Mouse (Mus musculus) E14TG2a.4 (cell line): ENCODE measurements around the gene Hsd11b1.

ENCODE experiments used
- H3K27me3 ChIP-seq: 2 replicates; pipeline ENCODE4 v1.6.1; 2014; ENCODE audit warnings: low read length, control low read depth; ENCODE audit not compliant: insufficient read depth
- H3K36me3 ChIP-seq: 2 replicates; pipeline ENCODE4 v1.6.1; 2014; ENCODE audit warnings: low read length, control low read depth; ENCODE audit not compliant: insufficient read depth
- H3K4me1 ChIP-seq: replicated peaks from 2 replicates; pipeline ENCODE4 v1.6.1; 2014; ENCODE audit warnings: low read depth, low read length, control low read depth
- H3K4me3 ChIP-seq: replicated peaks from 2 replicates; pipeline ENCODE4 v1.5.1; 2014; ENCODE audit warnings: mild to moderate bottlenecking, low read length
- H3K9me3 ChIP-seq: 2 replicates; pipeline ENCODE4 v1.6.1; 2014; ENCODE audit warnings: low read length, control low read depth
- CTCF ChIP-seq: conservative IDR thresholded peaks from 2 replicates; pipeline ENCODE4 v1.5.1; 2014; ENCODE audit warnings: low read length
- NANOG ChIP-seq: IDR thresholded peaks from 2 replicates; pipeline ENCODE4 v1.6.1; 2014; ENCODE audit warnings: borderline replicate concordance, low read length, mixed read lengths
- POU5F1 ChIP-seq: IDR thresholded peaks from 2 replicates; pipeline ENCODE4 v1.6.1; 2014; ENCODE audit warnings: low read length, borderline replicate concordance

The Hsd11b1 gene

DNA sequence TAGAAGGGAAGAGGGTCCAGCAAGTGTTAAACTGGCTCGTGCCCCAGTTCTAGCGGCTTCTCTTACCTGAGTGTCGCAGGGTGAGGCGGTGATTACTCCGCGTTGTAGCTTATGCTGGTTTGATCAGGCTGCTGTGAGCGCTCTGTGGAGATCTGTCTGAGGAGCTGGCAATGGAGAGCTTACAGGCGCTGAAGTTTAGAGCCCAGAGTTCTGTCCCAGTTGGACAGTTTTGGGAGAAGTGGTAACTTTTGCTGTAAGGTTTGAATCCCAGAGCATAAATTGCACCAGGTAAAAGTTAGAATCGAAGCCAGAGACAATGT lies 90.1 kb downstream of the Hsd11b1 start:
- Histone ChIP-seq H3K4me3 (peak overlapping the region; percentile 89), H3K9me3 (no peaks in the 10 kb centered on the region), H3K36me3 (peaks cover 4% of the 10 kb centered on the region; the same call in 1 of the 2 replicates), H3K27me3 (no peaks in the 10 kb centered on the region), H3K4me1 (peaks cover 25% of the 10 kb centered on the region)
- TF ChIP-seq POU5F1 (no peak), CTCF (no peak), NANOG (no peak)

DNA sequence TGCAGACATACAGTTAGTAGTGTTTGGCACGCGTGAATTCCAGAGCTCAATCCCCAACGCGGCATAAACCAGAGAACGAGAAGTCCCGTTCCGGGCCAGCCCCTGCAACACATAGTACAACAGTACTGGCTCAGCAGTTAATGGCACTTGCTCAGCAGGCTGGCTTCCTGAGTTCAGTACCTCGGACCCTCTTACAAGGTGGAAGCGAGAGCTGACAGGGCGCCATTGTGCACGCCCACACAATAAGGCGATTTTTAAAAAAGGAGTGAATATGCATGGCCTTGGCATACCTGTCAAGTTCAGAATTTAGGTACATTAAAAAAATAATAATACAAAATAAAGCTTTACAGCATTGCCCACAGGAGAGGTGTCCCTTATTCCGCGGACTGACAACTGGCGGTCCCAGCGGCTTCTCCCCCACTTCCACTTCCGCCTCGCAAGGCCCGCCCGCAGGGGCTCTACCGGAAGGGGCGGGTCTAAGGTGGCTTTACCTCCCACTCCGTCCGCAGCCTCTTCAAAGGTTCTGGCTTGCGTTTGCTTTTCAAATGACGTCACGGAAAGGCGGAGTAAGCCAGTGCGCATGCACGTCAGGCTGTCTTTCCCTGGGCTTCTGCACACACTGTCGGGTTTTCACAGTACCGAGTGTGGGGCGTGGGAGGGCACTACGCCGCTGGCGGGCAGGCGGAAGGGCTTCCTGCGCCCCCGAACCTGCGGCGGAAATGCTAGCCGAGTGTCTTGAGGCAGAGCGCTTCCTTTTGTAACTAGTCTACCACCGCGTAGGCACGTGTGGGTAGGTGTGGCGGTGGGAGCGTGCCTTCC lies 90.7 kb downstream of the Hsd11b1 start:
- no peaks in the 10 kb centered on the region for H3K27me3 ChIP-seq
- no peaks in the 10 kb centered on the region for H3K9me3 ChIP-seq
- peaks cover 25% of the 10 kb centered on the region for H3K4me1 ChIP-seq
- TF ChIP-seq POU5F1 (no peak), NANOG (no peak), CTCF (no peak)
- peak overlapping the region; percentile 89 for H3K4me3 ChIP-seq
- peaks cover 10% of the 10 kb centered on the region; the same call in 1 of the 2 replicates for H3K36me3 ChIP-seq
